Mouse (Mus musculus): ENCODE data around the gene Abcb11.

The Abcb11 gene

DNA sequence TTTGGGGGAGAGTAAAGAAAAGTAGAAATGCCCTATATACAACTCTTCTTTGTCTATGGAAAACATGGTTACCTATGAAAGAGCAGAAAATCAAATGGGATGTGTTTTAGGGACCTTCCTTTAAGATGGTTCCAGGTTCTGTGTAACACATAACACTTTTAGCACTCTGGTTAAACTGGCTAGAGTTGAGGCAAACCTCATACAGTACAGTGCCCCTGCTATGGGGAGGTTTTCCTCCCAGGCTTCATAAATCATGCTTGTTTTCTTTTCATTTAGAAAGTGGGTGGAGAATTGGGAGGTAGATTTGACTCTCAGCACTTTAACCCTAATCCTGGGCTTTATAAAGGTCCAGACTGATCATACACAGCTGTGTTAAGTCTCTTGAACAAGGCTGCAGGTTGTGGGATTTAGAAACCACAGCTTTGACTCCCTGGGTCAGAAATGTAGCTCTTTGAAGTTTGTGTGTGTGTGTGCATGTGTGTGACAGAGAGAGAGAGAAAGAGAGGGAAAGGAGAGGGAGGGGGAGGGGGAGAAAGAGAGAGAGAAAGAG is 78.3 kb downstream of the Abcb11 start:
- no peak for DNase-seq (ENCODE audit: low spot score in 2 of 2)

DNA sequence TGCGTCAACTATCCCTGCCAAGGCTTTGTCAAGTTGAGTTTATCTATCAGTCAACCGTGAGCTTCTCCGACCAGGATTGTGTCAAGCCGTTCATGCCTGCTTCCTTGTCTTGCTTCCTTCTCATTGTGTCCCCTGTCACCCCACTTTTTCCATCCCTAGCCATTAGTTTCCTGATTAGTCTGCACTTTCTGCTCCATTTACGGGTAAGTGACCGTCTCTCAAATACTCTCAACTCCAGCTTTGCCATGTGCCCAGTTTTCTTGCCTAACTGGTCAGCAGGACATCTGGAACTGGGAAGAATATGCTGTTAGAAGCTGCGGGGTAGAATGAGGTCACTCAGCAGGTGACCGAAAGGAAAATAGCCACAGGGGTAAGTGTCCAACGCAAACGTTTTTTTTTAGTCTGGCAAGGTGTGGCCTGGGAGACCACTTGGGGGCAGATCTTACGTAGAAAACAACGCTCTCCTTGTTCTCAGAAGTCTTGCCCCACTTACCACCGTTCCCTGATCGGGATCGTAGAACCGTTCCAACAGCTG is 94.1 kb downstream of the Abcb11 start:
- no peak for DNase-seq (ENCODE audit: low spot score in 2 of 2)

DNA sequence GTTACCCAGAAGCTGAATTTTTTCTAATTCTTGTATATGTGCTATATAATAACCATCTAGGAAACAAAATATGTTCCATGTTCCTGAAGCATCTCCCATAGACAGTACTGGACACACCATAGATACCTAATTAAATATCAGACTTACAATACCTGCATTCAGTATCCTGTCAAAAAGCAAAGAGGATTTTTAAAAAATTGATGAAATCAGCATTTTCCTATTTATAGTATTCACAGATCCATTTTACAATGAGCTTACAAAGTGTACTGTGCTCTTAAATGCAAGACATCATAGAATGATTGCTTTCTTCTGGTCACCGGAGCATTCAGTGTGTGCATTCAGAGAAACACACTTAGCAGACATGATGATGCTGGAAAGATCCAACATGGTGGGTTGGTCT is 95.3 kb downstream of the Abcb11 start:
- DNase-seq (ENCODE audit: low spot score in 2 of 2) = no peak

DNA sequence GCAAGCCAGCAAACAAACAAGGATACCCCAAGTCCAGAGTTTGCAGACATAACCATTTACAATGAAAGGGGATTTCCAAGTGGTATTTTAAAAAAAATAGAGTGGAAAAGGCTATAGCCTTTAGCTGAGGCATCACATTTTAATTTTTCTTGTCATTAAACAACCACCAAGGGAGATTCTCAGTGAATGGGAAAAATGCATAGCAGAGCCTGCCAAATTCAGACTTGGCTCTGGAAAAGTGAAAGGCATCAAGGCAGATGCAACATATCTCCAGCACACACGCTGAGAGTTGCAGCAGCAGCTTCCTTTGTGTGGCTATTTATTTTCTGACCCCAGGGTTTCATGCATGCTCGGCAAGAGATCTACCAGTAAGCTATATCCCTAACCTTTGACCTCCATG is 97.5 kb downstream of the Abcb11 start:
- DNase-seq (ENCODE audit: low spot score in 2 of 2) = peak in 1 of 2 experiments; percentile 10

DNA sequence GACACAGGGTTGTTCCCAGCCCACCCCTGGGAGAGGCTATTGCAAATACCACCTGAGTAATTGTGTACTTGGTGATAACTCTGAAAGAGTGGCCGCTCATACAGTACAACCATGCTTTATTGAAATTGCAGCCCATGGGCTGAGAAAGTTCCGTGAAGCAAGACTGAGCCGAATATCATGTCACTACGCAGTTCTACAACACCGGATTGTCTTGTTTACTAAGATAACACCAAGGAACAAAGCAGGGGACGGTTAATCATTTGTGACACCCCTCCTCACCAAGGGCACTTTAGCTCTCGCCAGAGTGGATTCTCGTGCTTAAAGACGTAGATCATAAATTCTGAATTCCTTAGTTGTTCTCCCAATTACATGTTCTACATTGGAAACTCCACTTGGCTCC is 103.1 kb downstream of the Abcb11 start:
- no peak for DNase-seq (ENCODE audit: low spot score in 2 of 2)

DNA sequence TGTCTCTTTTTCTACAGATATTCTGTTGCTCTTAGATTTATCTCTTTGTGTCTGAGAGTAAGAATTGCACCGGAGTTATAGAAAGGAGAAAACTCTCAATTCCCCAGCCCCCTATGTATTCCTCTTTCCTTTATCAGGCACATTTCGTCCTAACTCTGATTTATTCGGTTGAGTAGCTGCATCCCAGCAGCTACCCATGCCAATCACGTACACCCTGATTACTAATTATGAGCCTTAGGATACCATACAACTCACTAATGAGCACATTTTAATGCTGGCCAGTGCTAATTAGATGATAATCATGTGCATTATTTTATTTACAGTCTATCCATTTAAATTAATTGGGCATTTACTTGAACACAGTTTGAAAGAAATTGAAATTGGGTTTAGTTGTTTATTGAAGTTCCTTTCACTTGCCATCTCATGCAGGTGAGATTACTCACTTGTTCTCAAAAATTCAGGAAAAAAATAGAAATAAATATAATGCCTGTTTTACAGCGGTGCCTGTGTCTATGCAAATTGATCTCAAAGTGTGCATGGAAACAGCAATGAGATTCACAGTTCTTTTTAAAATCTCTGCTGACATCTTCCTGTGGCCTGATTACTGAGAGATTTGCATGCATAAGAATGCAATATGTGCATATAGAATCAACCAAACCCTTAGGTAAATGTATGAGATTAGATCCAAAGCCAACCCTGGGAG is 107.3 kb downstream of the Abcb11 start:
- DNase-seq (ENCODE audit: low spot score in 2 of 2) = no peak

DNA sequence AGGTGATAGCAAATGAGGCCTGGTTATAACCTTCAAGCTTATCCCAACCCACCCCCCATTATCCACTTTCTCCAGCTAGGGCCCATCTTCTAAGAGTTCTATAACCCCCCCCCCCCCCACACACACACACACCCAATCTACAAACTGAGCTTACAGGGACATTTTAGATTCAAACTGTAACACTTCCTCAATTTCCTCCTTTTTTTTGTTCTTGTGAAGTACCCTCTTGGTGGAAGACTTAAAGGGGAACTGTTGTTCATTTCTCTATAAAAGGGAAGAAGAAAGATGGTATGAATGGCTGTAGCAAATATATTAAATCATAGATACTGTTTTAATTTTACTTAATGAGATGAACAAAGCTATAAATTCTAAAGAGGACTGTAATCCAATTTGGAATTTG is 110.3 kb downstream of the Abcb11 start:
- DNase-seq (ENCODE audit: low spot score in 2 of 2) = no peak

DNA sequence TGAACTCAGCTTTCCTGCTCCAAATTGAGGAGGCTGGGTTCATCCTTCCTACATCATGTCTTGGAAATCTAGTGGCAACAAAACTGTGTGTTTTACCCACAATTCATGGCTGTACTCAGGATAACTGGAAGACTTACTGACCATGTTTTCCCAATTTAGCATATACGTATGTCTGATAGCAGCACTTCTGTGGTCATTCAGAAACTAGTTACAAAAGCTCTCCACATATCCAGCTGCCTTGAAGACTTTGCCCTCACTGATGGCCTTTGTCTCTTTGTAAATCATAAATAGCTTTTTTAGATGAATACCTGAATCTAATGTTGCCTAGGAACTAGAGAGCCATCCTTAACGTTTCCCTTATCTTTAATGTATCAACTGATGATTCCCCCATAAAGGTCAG is 112.3 kb downstream of the Abcb11 start:
- no peak for DNase-seq (ENCODE audit: low spot score in 2 of 2)

DNA sequence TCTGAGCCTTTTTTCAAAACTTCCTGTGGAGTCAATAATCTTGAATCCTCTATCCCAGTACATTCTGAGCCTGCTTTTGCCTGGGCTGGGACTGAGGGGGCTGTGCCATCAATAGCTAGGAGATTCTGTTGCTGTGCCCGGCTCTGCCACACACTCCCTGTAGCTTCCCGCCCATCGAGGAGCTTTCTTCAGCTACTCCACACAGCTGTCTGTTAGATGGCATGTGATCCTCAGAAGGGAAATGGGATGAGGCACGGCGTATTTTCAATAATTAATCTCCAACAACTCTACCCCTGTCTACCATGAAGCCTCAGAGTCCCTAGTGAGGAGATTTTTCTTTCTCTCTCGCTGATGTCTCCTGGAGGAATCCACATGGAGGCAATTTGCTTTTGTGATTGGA is 113.8 kb downstream of the Abcb11 start:
- DNase-seq (ENCODE audit: low spot score in 2 of 2) = no peak

DNA sequence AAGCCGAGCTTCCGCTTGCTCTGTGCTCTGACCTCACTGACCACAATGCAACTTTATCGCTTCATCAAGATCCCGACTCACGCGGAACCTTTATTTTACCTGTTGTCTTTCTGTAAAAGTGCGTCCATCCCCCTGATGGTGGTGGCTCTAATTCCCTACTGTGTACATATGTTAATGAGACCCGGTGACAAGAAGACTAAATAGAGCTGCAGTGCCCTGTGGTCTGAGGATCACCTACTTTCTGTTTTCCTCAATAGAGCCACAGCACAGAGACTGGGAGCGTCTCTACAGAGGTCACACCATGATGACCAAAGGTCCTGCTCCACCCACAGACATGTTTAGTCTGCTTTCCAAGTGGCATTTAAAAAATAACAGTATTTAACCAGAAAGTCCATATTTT is 115.5 kb downstream of the Abcb11 start:
- no peak for DNase-seq (ENCODE audit: low spot score in 2 of 2)

DNA sequence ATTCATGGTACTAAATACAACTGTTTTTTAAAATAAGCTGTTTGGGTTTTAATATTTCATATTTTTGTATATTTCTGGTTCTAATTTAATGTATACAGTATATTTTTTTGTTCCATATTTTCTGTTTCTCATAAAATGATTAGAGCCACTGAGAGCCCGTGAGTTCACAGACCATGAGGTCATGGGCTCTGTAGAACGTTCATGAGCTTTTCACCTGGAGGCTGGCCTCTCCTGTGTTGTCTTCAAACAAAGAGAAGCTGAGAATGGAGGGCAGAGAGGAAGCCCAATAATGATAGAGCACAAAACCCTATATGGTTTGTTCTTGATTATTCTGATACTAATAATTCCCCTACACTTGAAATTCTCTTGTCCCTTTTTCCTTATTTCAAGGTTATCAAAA is 117.7 kb downstream of the Abcb11 start:
- DNase-seq (ENCODE audit: low spot score in 2 of 2) = no peak

DNA sequence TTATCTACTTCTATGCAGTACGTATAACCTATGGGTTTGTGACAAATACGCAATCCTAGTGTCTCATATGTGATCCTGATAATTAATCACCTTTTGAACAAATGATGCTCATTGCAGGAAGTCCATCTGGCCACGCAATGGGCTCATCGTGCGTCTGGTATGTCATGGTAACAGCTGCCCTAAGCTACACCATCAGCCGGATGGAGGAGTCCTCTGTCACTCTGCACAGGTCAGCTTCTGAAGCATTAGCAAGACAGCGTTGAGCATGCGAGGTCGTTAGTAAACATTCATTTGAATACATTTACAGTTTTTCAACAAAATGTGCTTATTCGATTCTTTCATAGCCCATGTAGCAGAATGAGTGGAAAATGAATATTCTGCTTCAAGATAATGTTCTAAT is 119.6 kb downstream of the Abcb11 start:
- DNase-seq (ENCODE audit: low spot score in 2 of 2) = no peak

DNA sequence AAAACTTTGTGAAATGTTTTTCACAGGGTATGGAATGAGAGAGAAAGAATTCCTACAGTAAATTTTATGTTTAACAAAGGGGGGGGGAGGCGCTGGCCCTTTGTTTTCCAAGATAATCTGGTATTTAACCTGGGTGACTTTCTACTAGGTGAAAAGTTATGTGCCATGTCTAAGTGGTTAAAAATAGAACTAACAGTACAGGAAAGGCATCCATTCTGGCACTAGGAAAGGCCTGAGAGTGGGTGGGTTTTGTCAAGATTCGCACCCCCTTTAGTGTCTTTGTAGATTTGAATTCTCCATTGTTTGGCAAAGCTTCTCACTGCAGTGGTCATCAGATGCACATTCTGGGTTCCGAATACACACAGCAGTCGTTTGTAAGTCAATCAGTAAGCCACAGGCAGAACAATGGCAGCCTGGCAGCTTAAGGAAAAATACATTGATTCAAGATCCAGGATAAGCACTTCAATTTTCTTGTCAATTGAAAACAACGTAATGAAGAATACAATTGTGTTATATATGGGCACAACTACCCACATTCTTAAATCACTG is 120.5 kb downstream of the Abcb11 start:
- DNase-seq (ENCODE audit: low spot score in 2 of 2) = no peak

DNA sequence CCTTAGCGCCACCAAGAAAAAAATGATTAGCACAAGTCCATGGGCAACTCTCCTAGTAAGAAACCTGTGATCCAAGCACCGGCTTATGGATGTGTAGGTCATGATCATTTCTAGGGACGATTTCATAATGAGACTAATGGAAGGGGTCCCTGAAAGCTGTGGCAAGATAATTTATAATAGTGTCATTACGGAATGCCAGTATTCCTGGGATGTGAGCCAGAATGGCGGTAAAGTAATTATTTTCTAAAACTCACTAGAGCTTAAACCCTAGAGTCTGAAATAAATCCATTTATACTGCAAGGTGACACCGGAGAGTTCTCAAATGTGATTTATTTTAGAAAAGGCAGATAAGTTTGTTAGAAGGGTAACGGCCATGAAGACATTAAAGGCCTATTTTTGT is 127.2 kb downstream of the Abcb11 start:
- DNase-seq (ENCODE audit: low spot score in 2 of 2) = no peak

DNA sequence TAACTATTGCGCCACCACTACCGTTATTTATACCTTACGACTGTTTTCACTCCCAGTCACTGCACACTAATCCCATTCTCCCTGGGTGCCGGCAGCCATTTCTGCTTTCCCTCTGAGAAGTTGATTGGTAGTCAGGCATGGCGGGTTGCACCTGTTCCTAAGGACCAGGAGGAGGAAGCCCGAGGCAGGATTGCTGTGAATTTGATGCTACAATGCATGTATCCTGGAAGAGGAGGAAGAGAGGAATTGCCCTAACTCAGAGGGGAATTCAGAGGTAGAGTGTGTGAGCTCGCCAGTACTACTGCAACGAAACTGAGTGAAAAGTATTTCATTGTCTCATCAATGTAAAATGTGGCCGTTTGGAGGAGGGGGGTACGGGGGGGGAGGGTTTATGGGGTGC is 129.8 kb downstream of the Abcb11 start:
- no peak for DNase-seq (ENCODE audit: low spot score in 2 of 2)

DNA sequence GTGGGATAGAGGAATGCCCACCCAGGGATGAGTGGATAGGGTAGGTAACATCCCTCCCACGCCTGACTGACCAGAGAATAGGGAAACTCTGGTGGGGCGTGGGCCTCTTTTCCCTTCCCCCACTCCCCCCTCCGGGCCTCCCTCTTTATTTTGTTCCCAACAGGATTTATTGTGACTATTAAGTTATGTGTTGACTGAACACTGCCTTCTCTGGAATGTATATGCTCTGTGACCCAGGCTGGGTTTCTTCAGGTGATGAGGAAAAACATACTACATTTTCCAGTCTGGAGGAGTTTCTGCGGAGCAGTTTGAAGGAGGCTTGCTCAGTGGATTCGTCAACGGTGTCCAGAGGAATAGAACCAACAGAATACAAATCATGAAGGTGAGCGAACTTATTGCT is 131.6 kb downstream of the Abcb11 start, which contains the start of gene G6pc2:
Gene G6pc2, plus strand, starts transcription at position 301 of the 400 bp plus-strand sequence.
- no peak for DNase-seq (ENCODE audit: low spot score in 2 of 2)

DNA sequence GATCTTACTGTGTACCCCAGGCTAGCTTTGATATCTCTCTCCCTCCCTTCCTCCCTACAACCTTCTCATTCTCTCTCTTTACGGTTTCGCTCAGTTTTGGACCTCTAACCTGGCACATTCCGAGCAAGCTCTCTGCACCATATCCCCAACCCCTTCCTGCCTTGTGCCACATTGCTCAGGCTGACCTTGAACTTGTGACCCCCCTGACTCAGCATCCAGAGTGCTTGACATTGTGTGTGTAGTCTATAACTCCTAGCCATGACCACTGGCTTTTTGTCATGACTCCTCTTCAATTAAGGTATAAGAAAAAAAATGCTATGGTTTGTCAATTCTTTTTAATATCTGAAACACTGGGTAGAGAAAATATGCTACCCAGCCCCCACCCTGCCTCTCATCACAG is 132.7 kb downstream of the Abcb11 start:
- no peak for DNase-seq (ENCODE audit: low spot score in 2 of 2)

DNA sequence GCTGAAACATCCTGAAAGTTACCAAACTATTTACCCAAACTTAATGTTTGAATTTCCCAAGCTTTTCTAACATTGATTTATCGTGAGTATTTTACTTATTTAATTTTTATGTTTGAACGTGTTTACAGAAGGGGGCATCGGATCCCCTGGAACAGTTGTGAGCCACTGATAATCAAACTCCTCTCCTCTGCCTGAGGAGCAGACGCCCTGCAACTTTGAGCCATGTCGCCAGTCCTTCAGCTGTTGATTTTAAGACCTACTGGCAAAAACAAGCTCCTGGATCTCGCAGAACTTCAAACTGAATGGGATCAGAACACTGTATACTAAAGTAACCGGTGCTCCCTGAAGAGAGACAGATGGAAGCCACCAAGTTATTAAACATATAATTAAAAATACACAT is 135.9 kb downstream of the Abcb11 start:
- no peak for DNase-seq (ENCODE audit: low spot score in 2 of 2)

DNA sequence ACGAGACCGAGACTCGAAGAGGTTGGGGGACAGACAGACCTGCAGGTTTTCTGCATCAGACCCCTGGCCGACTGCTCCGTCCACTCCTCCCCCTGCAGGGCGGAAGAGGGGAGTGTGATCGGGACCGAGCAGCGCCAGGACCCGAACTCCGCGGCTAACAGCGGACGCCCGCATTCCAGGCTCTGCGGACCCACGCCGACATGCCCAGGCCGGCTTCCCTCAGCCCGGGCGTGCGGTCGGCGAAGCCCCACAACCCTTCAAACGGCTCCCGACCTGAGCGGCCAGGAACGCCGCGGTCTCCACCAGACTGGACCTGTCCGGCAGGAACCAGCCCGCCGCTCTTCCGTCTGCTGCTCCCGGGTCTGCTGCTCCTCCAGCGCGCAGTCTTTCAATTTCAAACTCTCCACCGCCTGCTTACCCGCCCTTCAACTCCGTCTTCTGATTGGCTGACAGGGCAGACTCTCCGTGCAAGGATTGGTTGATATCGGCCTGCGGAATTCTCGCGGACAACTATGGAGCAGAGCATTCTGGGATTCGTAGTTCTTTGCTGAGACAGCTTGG is 136.5 kb downstream of the Abcb11 start, which contains the start of gene Spc25:
Gene Spc25, minus strand, starts transcription at position 404 of the 561 bp plus-strand sequence.
- DNase-seq (ENCODE audit: low spot score in 2 of 2) = peak; percentile 66 to 85

DNA sequence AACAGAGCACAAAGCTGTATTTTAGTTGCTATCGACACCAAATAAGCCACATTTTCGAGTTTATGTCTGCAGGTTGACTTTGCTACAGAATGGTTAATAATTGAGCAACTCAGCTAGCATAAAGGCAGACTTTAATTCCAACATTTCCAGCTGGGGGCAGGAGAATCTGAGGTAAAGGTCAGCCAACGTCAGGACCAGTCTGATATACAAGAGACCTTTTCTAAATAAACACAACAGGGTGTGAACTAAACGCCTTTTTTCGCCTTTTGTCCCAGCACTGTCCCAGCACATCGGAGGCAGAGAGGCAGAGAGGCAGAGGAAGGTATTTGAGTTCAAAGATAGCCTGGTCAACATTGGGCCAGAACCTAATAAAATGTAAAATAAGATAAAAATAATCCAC is 137.2 kb downstream of the Abcb11 start:
- DNase-seq (ENCODE audit: low spot score in 2 of 2) = no peak

DNA sequence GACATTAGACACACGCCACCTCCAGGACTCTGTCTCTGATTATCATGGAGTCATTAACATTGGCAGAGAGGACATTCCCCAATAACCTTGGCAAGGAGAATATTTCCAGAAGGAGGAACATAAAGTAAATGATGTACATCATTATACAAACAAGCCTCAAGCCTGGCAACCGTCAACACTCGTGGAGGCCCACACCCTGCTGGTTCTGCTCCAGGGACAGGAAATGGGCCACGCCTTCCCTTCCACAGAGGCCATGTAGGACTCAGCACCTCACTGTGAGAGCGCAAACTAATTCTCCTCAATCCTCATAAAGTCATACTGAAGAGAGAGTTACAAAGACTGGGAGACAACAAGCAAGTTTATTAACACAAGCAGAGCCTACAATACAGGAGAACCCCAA is 148.9 kb downstream of the Abcb11 start:
- DNase-seq (ENCODE audit: low spot score in 2 of 2) = no peak

DNA sequence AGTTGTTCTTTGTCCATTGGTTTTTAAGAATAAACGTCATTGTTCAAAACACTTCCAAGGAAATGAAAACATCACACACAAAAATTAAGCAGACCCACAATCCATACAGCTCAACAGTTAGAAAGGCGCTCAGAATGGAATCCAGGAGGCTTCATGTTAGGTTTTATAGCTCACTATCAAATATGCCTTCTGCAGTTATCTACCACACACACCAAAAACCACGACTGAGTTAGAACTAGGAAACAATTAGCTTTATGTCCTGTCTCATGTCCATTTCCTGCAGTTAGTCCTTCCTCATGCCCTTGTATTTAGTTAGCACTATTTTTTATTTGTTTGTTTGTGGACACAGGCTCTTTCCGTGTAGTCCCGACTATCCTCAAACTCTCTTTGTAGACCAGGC is 151.4 kb downstream of the Abcb11 start:
- no peak for DNase-seq (ENCODE audit: low spot score in 2 of 2)

DNA sequence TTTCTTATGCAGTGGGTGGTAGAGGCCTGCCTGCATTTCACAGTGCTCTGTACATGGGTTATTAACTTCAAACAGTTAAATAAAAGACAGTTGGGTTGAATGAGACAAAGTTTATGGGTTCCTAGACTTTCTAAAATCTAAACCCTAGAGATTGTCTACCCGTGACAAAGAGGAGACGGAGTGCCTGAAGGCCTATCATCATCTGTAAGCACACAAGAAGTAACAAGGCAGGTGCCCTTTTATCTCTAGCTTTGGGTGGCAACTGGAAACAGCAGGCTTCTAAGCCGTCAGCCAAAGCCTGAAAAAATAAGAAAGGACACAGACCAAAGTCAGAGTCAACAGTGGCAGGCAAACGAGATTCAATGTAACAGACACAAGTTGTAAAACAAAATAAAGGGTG is 153.2 kb downstream of the Abcb11 start:
- DNase-seq (ENCODE audit: low spot score in 2 of 2) = no peak

Data from cerebellum, postnatal 4 days (tissue).